Mouse (Mus musculus): ENCODE measurements around the gene Noc4l.

The Noc4l gene

GRCm38 (mm10) chr5:110624319-110624718, 28.9 kb downstream of the Noc4l start:
- POLR2A ChIA-PET: interaction anchor here in 1 of 4 experiments (0.7 kb wide), 2 partner anchors 283 to 959 kb away, joined by 3 read pairs; no protein-coding TSS in a partner anchor
- CTCF ChIA-PET: interaction anchor here in 3 of 4 experiments (0.7 to 1.8 kb wide), 5 partner anchors 108 to 279 kb away, joined by 3 to 4 read pairs (median 4); no protein-coding TSS in a partner anchor

- ChIA-PET POLR2A (interaction anchor here in 1 of 4 experiments (1.1 kb wide), 1 partner anchor 131 kb away, joined by 3 read pairs; no protein-coding TSS in a partner anchor), CTCF (no interaction called here)
These were observed 34.0 kb downstream of the Noc4l start for GRCm38 (mm10) chr5:110619226-110619625.

GRCm38 (mm10) chr5:110611435-110612158, 41.6 kb downstream of the Noc4l start:
- ChIA-PET CTCF (interaction anchor here in 1 of 4 experiments (0.6 kb wide), 1 partner anchor 113 kb away, joined by 3 read pairs; no protein-coding TSS in a partner anchor), POLR2A (interaction anchor here in 1 of 4 experiments (0.8 kb wide), 1 partner anchor 12 kb away, joined by 3 read pairs; no protein-coding TSS in a partner anchor)

- ChIA-PET POLR2A (interaction anchor here in 1 of 4 experiments (0.8 kb wide), 1 partner anchor 88 kb away, joined by 3 read pairs; no protein-coding TSS in a partner anchor), CTCF (interaction anchor here in 1 of 4 experiments (1.2 kb wide), 1 partner anchor 252 kb away, joined by 3 read pairs; no protein-coding TSS in a partner anchor)
These were observed 42.7 kb downstream of the Noc4l start for GRCm38 (mm10) chr5:110610484-110610883.

GRCm38 (mm10) chr5:110609868-110610267, 43.3 kb downstream of the Noc4l start:
- CTCF ChIA-PET: interaction anchor here in 1 of 4 experiments (1.2 kb wide), 1 partner anchor 252 kb away, joined by 3 read pairs; no protein-coding TSS in a partner anchor
- POLR2A ChIA-PET: interaction anchor here in 1 of 4 experiments (0.8 to 1.5 kb wide), 3 partner anchors 27 to 116 kb away, joined by 3 read pairs; no protein-coding TSS in a partner anchor

GRCm38 (mm10) chr5:110609425-110609824, 43.8 kb downstream of the Noc4l start:
- ChIA-PET CTCF (interaction anchor here in 1 of 4 experiments (1.2 kb wide), 1 partner anchor 251 kb away, joined by 3 read pairs; no protein-coding TSS in a partner anchor), POLR2A (interaction anchor here in 2 of 4 experiments (0.6 to 1.5 kb wide), 3 partner anchors 26 to 115 kb away, joined by 3 read pairs; no protein-coding TSS in a partner anchor)

GRCm38 (mm10) chr5:110608941-110609340, 44.3 kb downstream of the Noc4l start:
- POLR2A ChIA-PET: interaction anchor here in 2 of 4 experiments (0.6 to 1.5 kb wide), 3 partner anchors 26 to 115 kb away, joined by 3 read pairs; no protein-coding TSS in a partner anchor
- CTCF ChIA-PET: no interaction called here

GRCm38 (mm10) chr5:110608336-110608735, 44.9 kb downstream of the Noc4l start:
- CTCF ChIA-PET: no interaction called here

GRCm38 (mm10) chr5:110607767-110608166, 45.5 kb downstream of the Noc4l start:
- CTCF ChIA-PET: interaction anchor here in 1 of 4 experiments (0.6 kb wide), 1 partner anchor 58 kb away, joined by 3 read pairs; no protein-coding TSS in a partner anchor

More at GRCm38 (mm10) chr5:110608336-110608735, 44.9 kb downstream of the Noc4l start:
- POLR2A ChIA-PET: interaction anchor here in 1 of 4 experiments (0.9 to 1.1 kb wide), 2 partner anchors 9 to 10 kb away, joined by 3 to 5 read pairs; no protein-coding TSS in a partner anchor

GRCm38 (mm10) chr5:110605531-110606221, 47.5 kb downstream of the Noc4l start:
- POLR2A ChIA-PET: interaction anchor here in 1 of 4 experiments (0.6 kb wide), 1 partner anchor 1287 kb away, joined by 5 read pairs; no protein-coding TSS in a partner anchor
- CTCF ChIA-PET: interaction anchor here in 1 of 4 experiments (0.6 kb wide), 1 partner anchor 154 kb away, joined by 3 read pairs; no protein-coding TSS in a partner anchor

More at GRCm38 (mm10) chr5:110607767-110608166, 45.5 kb downstream of the Noc4l start:
- POLR2A ChIA-PET: interaction anchor here in 2 of 4 experiments (0.9 to 1.1 kb wide), 3 partner anchors 9 to 138 kb away, joined by 3 to 5 read pairs (median 3); no protein-coding TSS in a partner anchor

- POLR2A ChIA-PET: interaction anchor here in 1 of 4 experiments (1.4 kb wide), 1 partner anchor 14 kb away, joined by 3 read pairs; no protein-coding TSS in a partner anchor
- CTCF ChIA-PET: no interaction called here
These were observed 48.9 kb downstream of the Noc4l start for GRCm38 (mm10) chr5:110604311-110604710.

- POLR2A ChIA-PET: interaction anchor here in 2 of 4 experiments (0.6 to 1.4 kb wide), 3 partner anchors 14 to 125 kb away, joined by 3 to 4 read pairs (median 4); no protein-coding TSS in a partner anchor
- CTCF ChIA-PET: interaction anchor here in 3 of 4 experiments (0.5 to 1.4 kb wide), 4 partner anchors 32 to 467 kb away, joined by 3 to 4 read pairs (median 3); partner anchors contain the start of genes Chfr (in 1 of the 3) and Galnt9 (in 1 of the 3)
These were observed 50.1 kb downstream of the Noc4l start for GRCm38 (mm10) chr5:110603016-110603685.

Data from embryonic stem cell, embryonic (primary cell).